Mouse (Mus musculus): ENCODE measurements around the gene Flrt3.

Flrt3 gene

DNA sequence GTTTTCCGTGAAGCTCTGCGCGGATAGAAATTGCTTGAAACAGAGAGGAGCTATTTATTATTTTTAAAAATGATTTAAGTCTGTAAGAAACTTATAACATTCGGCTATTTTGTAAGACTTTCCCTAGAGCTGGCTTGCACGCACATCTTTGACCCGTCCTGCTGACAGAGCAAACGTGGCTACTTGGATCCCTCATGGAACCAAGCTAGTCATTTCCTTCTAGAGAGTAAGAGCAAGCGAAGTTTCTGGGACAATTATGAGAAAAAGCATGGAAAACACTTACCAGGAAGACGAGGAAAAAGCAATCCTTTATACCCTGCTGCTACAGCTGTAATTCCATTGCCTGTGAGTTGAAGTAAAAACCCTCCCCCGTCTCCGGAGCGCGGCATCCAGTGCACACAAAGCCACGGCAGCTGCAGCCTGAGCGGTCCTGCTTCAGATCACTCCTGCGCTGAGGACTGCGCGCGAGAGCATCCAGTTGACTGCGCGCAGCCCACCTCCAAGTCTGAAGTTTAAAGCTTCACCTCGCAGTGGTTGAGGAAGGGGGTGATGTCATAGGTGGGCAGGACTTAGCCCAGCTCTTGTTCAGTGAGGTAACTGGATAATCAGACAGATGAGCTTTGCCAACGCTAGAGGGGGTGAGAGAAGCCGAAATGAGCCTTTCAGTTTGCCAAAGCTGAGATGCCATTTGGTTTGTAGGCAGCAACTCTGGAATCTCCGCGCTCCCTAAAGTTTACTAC is at the start of gene Flrt3:
Gene Flrt3, minus strand, starts transcription at position 507 of the 740 bp plus-strand sequence.
- DNase-seq (ENCODE audit: low spot score in 2 of 2), result peak; percentile 46 to 57

DNA sequence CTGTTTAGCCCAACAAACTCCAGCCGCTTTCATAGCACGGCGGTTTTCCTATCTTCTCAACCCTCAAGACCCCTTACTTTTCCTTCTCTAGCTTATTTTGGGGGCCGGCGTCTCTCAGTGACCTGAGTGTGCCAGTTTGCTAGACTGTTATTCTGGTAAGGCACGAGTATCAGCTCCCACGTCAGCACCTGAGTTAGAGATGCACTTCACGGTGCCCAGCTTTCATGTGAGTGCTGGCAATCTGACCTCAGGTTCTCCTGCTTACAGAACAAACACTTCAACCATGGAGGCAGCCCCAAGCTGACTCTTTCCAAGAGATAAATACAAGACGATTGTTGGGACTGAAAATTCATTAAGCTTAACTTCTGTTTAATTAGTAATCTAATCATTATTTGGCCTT is 46.1 kb upstream of the Flrt3 start:
- DNase-seq (ENCODE audit: low spot score in 2 of 2), result no peak

DNA sequence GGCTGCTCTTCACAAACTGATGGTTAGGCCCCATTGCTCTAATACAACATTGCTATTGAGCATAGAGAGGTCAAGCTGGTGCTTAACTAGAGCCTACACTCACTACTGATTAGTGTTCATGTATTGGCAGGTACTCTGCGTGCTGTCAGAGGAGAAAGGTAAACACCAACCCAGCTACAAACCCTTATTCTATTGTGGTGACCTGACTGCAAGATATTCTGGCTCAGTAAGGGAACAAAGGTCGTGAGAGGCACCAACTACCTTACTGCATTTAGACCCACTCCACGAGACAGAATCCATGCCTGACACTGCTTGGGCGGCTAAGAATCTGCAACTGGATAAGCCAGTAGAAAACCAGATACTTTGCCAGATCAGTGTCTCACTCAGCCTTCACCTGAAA is 44.6 kb upstream of the Flrt3 start:
- DNase-seq (ENCODE audit: low spot score in 2 of 2), result no peak

DNA sequence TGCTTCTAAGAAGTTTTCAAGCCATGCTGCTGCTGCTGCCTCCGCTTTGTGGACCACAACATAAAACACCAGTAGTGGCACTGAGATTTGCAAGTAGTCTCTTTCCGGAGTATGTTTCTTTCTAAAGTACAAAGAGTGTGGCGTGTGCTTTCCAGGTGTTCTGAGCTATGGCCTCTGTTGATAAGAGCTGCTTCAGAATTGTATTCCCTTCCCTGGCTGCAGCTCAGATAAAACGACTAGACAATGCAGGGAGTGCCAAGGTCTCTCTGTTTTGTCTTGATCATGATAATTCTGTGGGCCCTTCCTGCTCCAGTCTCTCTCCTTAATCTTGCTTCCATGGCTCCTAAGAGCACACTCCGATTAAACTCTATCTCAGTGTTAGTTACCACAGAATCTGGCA is 36.3 kb upstream of the Flrt3 start:
- DNase-seq (ENCODE audit: low spot score in 2 of 2), result no peak

DNA sequence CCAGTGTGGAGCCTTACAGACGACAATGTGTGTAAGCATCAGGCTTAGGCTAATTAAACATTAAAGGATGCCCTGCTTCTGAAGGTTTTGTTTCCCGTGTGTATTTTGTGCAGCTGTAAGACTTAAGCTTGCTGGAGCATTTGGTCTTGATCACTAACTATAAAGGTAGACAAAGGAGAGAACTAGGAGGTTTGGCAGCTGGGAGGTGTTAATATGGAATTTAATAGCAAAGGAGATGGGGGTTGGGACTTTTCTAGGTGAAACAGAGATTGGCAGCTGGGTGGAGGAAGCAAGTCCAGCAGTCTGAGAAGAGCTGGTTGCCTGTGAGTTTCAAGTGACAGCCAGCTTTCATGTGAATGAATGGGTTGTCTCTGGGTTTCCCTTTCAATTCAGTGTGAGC is 34.0 kb upstream of the Flrt3 start:
- no peak for DNase-seq (ENCODE audit: low spot score in 2 of 2)

DNA sequence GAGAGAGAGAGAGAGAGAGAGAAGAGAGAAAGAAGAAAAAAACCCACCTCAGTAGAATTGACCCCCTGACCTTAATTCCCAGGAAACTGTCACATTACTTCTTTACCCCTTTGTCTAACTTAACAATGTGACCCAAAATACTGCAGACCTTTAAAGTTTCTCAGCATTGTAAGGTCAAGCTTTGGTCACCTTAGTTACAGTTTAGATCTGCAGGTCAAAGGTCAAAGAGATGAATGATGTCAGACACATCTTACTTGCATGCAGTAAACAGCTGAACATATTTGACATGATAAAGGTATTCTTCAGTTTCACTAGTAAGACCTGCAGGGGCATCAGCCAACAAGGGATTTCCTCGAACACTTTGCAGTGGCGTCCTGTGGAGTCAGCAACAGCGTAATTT is 32.9 kb upstream of the Flrt3 start:
- no peak for DNase-seq (ENCODE audit: low spot score in 2 of 2)

DNA sequence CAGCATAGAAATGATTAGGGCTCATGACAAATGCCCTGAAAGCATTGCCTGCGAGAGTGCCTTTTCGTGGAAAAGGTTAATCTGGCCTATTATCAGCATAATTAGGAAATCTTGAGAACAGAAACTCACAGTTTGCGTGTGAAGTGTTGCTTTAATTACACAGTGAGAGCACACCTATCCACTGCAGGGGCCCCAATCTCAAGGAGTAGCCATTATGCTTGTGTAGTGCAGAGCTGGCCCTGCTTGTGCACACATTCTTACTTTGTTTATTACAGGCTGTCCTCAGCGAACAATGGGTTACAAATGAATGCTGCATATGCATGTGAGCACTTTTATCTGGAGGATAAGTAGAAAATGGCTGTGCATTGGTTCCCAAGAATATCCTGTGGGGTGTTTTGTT is 32.1 kb upstream of the Flrt3 start:
- DNase-seq (ENCODE audit: low spot score in 2 of 2), result no peak

DNA sequence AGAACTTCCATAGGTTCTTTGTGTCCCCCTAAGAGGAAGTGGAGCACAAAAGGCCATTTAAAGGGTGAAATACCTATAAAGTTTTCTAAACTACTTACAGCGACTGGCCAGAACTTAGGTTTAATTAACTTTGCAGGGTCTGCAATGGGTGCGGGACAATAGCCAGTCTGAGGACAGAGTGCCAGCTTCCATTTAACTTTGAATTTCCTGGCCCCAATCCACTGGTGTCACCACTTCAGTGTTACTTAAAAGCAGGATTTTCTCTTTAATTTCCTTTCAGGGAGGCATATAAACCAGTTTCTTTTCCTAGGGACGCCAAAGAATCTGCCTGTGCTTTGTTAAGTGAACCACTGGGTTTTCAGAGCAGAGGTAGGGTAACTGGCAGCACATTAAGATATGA is 27.3 kb upstream of the Flrt3 start:
- DNase-seq (ENCODE audit: low spot score in 2 of 2), result no peak

DNA sequence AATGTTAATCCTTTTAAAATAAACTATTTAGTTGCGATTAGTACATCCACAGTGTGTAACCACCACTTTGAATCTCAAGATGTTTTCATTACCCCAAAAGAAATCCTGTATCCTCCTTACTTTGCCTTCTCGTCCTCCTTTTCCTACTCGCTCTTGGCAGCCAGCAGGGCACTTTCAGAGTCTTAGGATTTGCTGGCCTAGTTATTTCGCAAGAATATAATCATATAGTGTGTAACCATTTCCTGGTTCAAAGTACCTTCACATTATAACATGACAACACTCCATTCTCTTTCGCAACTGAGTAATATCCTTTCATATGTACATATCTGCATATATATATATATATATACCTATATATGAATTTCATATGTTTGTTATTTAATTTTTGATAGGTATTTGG is 22.6 kb upstream of the Flrt3 start:
- no peak for DNase-seq (ENCODE audit: low spot score in 2 of 2)

DNA sequence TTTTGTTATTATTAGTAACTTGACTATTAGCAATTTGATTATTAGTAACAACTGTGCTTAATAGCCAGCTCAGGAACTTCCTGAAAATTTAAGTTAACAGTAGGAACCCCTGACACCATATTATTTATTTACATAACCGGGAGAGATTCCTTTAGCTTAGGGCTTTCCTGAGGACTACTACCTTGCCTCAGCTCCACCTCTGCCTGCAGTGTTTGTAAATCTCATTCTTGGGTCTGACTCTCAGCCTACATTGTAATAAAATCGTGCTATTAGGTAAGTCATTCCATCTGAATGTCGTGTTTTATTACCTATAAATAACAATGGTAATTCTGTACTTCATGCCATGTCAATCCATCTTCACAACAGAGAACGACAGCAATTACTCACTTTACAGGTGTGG is 21.2 kb upstream of the Flrt3 start:
- DNase-seq (ENCODE audit: low spot score in 2 of 2), result no peak

DNA sequence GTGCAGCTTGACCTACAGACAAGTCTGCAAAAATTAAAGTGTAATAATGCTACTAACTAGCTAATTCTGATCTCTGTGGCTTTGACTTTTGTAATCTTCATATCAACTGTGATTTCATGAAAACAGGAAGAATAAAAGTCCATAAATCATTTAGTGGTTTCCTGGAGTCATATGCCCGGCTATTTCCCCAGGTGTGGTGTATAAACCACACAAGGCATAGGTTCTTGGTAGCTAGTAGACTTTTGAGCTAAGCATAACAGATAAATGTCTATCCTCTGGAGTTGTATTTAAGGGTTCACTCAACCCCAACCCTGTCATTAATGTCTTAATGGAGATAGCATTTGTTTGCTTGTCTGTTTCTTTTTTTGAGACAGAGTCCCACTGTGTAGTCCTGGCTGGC is 20.1 kb upstream of the Flrt3 start:
- DNase-seq (ENCODE audit: low spot score in 2 of 2), result no peak

DNA sequence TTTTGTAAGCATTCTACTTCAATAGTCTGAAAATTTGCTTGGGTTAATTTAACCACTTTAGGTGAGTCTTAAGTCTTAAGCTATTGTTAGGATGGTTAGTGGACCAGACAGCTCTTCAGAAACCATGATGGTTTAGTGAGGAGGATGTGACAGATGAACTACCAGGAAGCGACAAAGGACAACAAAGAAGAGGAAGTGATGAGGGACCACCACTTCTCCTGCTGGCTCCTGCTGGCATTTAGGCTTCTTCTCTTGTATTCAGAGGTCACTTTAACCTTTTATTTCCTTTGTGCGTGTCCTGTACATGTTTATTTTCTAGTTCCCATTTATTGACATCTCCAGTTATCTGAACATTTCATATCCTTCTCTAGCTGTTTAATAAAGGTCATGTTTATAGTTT is 19.6 kb upstream of the Flrt3 start:
- DNase-seq (ENCODE audit: low spot score in 2 of 2), result no peak

DNA sequence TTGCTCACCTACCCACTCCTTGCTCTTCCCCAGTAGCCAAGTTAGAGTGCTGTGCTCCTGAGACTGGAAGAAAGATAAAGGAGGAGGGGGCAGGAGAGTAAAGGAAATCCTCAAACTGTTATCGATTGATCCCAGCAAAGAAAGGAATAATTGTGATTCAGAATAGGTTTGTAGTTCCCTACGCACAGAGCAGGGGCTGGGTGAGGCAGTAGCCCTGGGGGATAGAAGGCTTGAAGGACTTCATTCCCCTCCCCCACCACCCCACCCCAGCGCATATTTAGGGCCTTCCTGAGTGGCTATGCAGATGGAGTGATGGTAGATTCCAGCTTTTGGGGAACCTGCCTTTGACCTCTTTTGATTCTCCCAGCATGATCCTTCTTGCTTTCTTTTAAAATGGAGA is 5.5 kb upstream of the Flrt3 start:
- no peak for DNase-seq (ENCODE audit: low spot score in 2 of 2)

DNA sequence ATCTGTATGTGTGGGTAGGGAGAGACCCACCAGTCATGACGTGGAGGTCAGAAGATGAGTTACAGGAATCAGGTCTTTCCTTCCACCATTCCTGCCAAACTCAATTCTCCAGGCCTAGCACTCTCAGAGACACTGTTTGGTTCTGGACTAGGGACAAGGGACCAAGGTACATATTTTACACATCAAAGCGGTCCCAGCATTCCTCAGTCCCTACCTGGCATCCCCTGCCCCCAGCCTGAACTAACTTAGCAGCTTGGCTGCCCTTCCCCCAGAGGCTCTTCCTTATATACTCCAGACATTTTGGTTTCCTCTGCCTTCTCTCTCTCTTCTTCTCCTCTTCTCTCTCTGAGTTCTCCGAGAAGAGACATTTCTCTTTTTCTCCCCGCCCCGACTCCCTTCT is 2.2 kb upstream of the Flrt3 start:
- DNase-seq (ENCODE audit: low spot score in 2 of 2), result no peak

DNA sequence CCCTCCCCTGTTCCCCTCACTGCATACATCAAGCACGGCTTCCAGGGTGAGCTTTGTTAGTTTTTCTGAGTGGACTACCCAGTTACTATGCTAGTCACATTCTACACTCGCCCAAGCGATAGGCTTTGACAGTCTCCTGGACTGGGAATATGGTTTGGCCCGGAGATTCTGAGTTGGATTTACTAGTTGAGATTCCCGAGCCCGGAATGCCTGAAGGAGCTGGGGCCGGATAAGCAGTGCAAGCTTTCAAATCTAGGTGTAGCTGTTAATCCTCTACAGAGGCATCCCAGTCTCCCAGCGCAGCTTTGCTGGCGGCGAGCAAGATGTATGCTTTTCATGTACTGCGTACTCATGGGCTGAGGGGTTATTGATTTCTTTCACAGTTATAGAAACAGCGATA is 812 bp downstream of the Flrt3 start:
- DNase-seq (ENCODE audit: low spot score in 2 of 2), result no peak

DNA sequence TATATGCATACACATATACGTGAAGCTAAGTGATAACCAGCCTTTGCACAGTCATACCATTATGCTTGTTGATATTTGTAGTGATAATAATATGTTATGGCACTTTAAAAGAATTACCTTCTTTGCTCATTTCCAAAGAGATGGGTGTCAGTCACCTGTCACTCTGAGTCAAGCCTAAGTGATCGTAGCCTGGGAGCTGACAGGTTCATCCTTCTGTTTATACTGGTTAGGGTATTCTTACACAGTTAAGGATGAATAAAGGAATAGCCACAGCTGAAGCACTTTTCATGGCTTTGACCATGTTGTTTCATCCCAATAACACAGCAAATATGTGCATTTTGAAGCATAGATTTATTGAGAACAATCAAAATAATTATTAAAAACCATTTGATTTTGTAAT is 1.5 kb downstream of the Flrt3 start:
- no peak for DNase-seq (ENCODE audit: low spot score in 2 of 2)

DNA sequence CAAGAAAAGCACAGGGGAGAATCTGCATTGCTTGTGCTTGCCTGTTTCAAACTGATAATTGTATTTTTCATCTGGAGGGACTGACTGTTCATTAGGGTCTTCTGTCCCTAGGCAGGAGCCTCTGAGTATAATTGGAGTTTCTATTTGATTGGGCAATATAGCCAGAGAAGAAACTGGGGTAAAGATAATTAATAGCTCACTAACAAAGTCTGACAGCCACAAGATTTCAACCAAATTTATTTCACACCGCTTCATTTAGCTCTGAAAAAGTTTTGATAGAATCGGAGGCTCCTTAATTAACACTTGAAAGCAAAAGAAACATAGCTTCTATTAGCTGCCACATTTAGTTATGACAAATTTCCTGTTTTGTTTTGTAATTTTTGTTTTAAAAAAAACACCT is 2.2 kb downstream of the Flrt3 start:
- no peak for DNase-seq (ENCODE audit: low spot score in 2 of 2)

DNA sequence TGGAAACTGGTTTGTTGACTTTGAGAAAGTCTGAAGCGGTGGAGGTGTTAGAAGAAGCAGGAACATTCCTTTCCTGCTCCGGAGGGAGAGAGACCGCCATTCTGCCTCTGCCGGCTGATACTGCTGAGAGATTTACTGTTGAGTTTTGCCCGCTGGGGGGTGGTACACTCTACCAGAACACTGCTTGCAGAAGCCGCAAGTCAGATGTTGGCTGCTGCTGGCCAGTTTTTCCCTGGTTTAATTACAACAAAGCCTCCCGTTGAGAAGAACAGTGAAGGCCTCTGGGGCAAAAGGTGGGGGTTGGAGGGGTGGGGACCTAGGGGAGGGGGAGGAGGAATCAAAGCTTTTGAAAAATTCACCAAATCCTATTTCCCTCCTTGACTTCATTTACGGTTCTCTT is 3.0 kb downstream of the Flrt3 start:
- DNase-seq (ENCODE audit: low spot score in 2 of 2), result no peak

DNA sequence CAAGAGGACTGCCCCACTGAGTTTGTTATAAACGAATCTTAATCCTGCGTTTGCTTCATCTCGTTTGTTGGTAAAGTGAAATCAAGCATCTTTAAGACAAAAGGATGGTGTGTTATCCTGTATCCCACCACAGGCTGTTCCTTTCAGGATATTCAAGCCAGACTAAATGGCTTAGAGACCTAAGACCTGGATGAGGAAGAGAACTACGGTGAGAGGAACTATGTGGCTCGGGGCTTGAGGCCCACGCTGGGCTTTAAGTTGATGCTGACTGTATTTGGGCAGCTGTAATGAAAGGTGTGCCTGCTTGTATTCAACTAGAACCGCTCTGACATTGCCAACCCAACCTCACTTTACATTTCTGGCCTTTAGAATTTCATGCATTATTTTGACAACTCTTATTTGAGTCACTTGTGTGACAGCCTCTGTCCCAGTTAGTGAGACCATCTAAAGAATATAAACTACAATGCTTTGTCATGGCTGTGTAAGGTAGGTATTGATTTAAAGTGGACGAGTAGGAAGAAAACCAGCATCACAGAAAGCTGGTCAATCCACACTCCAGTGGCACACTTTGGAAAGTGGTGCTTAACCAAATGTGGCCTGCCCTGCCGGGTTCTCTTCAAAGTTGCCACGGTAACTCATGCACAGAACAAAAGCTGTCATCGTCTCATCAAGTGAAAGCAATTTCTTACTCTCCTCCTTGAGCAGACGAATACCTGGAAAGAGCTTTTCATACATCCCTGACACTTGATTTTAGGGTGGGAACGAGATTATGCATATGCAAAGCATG is 3.8 kb downstream of the Flrt3 start:
- DNase-seq (ENCODE audit: low spot score in 2 of 2), result no peak

DNA sequence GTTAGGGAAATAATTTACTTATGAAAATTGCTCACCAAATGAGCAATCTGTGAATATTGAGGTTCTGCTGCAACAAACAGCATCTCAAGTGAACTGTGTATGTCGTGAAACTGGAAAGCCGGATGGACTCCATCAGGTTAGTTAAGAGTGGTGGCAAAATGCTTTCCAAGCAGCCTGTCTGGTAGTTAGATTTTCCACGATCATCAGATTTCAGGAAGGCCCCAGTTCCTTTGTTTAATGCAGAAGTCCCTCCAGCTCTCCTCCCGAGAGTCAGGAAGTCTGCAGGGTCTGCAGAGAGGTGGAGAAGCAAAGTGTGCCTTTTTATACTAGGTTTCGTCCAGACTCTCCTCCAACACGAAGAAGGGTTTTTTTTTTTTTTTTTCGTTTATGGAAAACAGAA is 4.4 kb downstream of the Flrt3 start:
- DNase-seq (ENCODE audit: low spot score in 2 of 2), result no peak

DNA sequence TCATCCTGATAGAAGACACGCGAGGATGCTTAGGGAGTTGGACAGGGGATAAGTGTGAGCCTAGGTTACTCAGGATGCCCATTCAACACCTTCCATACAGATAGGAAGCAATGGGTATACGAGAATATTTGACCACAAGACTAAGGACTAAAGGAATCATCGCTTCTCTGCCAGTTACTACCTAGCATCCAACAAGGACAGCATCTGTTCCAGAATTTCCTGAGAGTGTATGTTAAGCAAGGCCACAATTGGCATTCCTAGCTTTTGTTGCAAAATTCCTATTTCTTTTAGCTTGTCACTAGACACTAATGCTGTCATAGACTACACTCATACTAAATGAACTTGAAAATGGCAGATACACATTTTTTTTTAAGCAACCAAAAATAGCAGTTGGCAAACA is 6.9 kb downstream of the Flrt3 start:
- no peak for DNase-seq (ENCODE audit: low spot score in 2 of 2)

DNA sequence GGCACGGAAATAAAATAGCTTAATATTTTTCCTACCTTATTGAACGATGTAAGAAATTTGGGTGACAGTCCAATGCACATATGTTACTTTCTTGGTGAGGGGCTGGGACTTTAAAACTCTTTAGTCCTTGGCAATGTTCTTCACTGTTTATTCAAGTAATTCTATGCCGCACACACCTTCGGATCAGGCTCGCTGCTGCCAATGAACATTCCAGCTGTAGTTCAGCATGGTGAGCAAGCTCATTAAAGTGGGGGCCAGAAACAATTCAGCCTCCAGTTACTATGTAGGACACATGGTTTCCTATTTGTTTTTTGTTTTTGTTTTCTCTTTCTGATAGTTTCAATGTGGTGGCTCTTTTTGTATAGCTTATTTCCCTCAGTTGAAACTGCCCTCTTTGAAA is 8.6 kb downstream of the Flrt3 start:
- DNase-seq (ENCODE audit: low spot score in 2 of 2), result no peak

DNA sequence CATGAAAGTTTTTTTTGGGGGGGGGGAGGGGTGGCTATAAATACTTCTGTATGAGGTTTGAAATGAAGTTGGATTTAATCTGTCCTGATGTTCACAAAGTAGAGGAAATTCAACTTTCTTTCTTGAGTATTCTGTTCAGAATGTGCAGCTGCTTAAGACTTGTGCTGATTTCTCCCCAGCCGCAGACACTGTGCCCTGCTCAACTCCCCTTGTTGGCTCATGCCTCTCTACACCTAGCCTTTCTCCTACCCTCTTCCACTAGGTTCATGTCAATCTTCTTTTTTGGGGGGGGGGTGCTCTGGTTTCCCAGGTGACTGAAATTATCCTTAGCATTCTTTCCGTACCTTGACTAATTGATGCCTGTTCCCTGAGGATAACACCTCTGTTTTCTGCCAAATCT is 17.3 kb downstream of the Flrt3 start:
- no peak for DNase-seq (ENCODE audit: low spot score in 2 of 2)

DNA sequence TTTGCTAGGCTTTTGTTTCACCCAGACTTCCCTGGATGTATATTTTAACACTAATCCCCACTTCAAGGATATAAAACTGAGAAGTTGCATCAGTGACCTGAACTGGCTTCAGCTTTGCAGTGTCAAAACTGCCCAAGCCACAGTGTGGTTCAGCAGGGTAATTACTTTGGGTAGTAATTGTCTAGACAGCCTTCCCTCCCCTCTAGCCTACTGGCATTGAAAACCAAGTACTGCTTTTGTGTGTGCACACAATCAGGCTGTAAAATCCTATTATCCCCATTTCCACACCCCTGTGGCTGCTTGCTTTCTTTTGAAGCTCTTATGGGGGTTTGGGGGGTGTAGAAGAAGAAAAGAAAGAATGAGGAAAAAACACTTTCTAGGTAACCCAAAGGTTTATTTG is 17.8 kb downstream of the Flrt3 start:
- DNase-seq (ENCODE audit: low spot score in 2 of 2), result no peak

Data from heart, adult 9 months (tissue).